Mouse (Mus musculus): ENCODE data around the gene Sec11a. TPM values are rescaled to one million over a fixed set of nuclear protein-coding genes. Genes with fewer than 3 reads are reported as not detected.
A peak's percentile ranks its signal among the peaks of the same experiment; 100 is the strongest.

Gene Sec11a
- 123 and 124 TPM in 2 replicates for polyA plus RNA-seq (2016; fragmentation: Nextera tagmentation; extraction: Ambion mirVana)

GRCm38 (mm10) chr7:80947445-80948350, at the start of gene Sec11a:
Gene Sec11a, minus strand, starts transcription at chr7:80947780.
- Histone ChIP-seq H3K9ac (peak within 1 kb of the TSS; percentile 79), H3K27me3 (replicated peaks) (0 out of 2 replicates have a peak, but pooled peaks cover 10% of the 10 kb centered on the region), H3K4me2 (peak within 1 kb of the TSS; percentile 81), H3K4me1 (peaks cover 36% of the 10 kb centered on the region), H3K9me3 (replicated peaks) (no peaks in the 10 kb centered on the region), H3K4me3 (peak within 1 kb of the TSS; percentile 70), H3K27ac (peak within 1 kb of the TSS; percentile 83), H3K36me3 (peaks cover 16% of the 10 kb centered on the region)
- WGBS (ENCODE audit: insufficient replicate concordance): 2% methylated on average over 44 of the region's 44 CpGs
- ATAC-seq: peak; percentile 100

- Histone ChIP-seq H3K9ac (peak overlapping the region; percentile 99), H3K27ac (peak overlapping the region; percentile 94), H3K9me3 (replicated peaks) (no peaks in the 10 kb centered on the region), H3K4me3 (peak overlapping the region; percentile 97), H3K4me2 (peak overlapping the region; percentile 97), H3K27me3 (replicated peaks) (no peaks in the 10 kb centered on the region), H3K4me1 (peaks cover 76% of the 10 kb centered on the region), H3K36me3 (peaks cover 5% of the 10 kb centered on the region; the same call in 1 of the 2 replicates)
- ATAC-seq: 0 out of 2 replicates have a peak, but pooled peaks have one; percentile 6
- WGBS (ENCODE audit: insufficient replicate concordance): 14% methylated on average over 3 of the region's 3 CpGs
These were observed 47.9 kb upstream of the Sec11a start for GRCm38 (mm10) chr7:80995266-80996146.

- peaks cover 4% of the 10 kb centered on the region; the same call in 1 of the 2 replicates for H3K36me3 ChIP-seq
- no peaks in the 10 kb centered on the region for H3K27me3 ChIP-seq (replicated peaks)
- H3K4me2 ChIP-seq: peak overlapping the region; percentile 97
- H3K4me3 ChIP-seq: peak overlapping the region; percentile 97
- peak overlapping the region; percentile 94 for H3K27ac ChIP-seq
- no peak for ATAC-seq
- no peaks in the 10 kb centered on the region for H3K9me3 ChIP-seq (replicated peaks)
- H3K9ac ChIP-seq: peak overlapping the region; percentile 99
- H3K4me1 ChIP-seq: peaks cover 73% of the 10 kb centered on the region
- 7% methylated on average over 6 of the region's 6 CpGs for WGBS (ENCODE audit: insufficient replicate concordance)
These were observed 47.1 kb upstream of the Sec11a start for GRCm38 (mm10) chr7:80994663-80995005.

GRCm38 (mm10) chr7:80993834-80994662, 46.5 kb upstream of the Sec11a start:
- H3K9ac ChIP-seq: peak overlapping the region; percentile 99
- peaks cover 75% of the 10 kb centered on the region for H3K4me1 ChIP-seq
- WGBS (ENCODE audit: insufficient replicate concordance): under 1% methylated on average over 37 of the region's 58 CpGs
- no peaks in the 10 kb centered on the region for H3K27me3 ChIP-seq (replicated peaks)
- peak; percentile 66 for ATAC-seq
- peak overlapping the region; percentile 94 for H3K27ac ChIP-seq
- peak overlapping the region; percentile 97 for H3K4me2 ChIP-seq
- H3K9me3 ChIP-seq (replicated peaks): no peaks in the 10 kb centered on the region
- peaks cover 4% of the 10 kb centered on the region; the same call in 1 of the 2 replicates for H3K36me3 ChIP-seq
- peak overlapping the region; percentile 97 for H3K4me3 ChIP-seq

- peak; percentile 88 for ATAC-seq
- H3K27me3 ChIP-seq (replicated peaks): no peaks in the 10 kb centered on the region
- under 1% methylated on average over 73 of the region's 102 CpGs for WGBS (ENCODE audit: insufficient replicate concordance)
- H3K9ac ChIP-seq: peak within 1 kb of the TSS; percentile 99
- H3K27ac ChIP-seq: peak within 1 kb of the TSS; percentile 94
- peak within 1 kb of the TSS; percentile 97 for H3K4me3 ChIP-seq
- peak within 1 kb of the TSS; percentile 97 for H3K4me2 ChIP-seq
- H3K4me1 ChIP-seq: peaks cover 77% of the 10 kb centered on the region
- no peaks in the 10 kb centered on the region for H3K9me3 ChIP-seq (replicated peaks)
- peaks cover 4% of the 10 kb centered on the region; the same call in 1 of the 2 replicates for H3K36me3 ChIP-seq
These were observed 45.6 kb upstream of the Sec11a start, which contains the start of gene Zfp592 for GRCm38 (mm10) chr7:80992980-80993833. Gene Zfp592, plus strand, starts transcription at chr7:80993681.

- Histone ChIP-seq H3K36me3 (peaks cover under 1% of the 10 kb centered on the region; the same call in 1 of the 2 replicates), H3K27ac (peak overlapping the region; percentile 94), H3K4me2 (peak overlapping the region; percentile 97), H3K9ac (peak overlapping the region; percentile 99), H3K9me3 (replicated peaks) (no peaks in the 10 kb centered on the region), H3K27me3 (replicated peaks) (no peaks in the 10 kb centered on the region), H3K4me1 (peaks cover 78% of the 10 kb centered on the region), H3K4me3 (peak overlapping the region; percentile 97)
- WGBS (ENCODE audit: insufficient replicate concordance): 1% methylated on average over 12 of the region's 12 CpGs
- ATAC-seq: no peak
These were observed 45.0 kb upstream of the Sec11a start for GRCm38 (mm10) chr7:80992631-80992979.

GRCm38 (mm10) chr7:80992063-80992462, 44.5 kb upstream of the Sec11a start:
- H3K4me2 ChIP-seq: peak overlapping the region; percentile 97
- H3K4me1 ChIP-seq: peaks cover 78% of the 10 kb centered on the region
- peak overlapping the region; percentile 99 for H3K9ac ChIP-seq
- no peak overlapping the region for H3K27ac ChIP-seq
- H3K27me3 ChIP-seq (replicated peaks): no peaks in the 10 kb centered on the region
- H3K4me3 ChIP-seq: peak overlapping the region; percentile 97
- no peaks in the 10 kb centered on the region for H3K36me3 ChIP-seq
- no peaks in the 10 kb centered on the region for H3K9me3 ChIP-seq (replicated peaks)
- WGBS (ENCODE audit: insufficient replicate concordance): 51% methylated on average over 6 of the region's 6 CpGs
- ATAC-seq: no peak

- ATAC-seq: no peak
- Histone ChIP-seq H3K36me3 (no peaks in the 10 kb centered on the region), H3K4me1 (peaks cover 78% of the 10 kb centered on the region), H3K9me3 (replicated peaks) (no peaks in the 10 kb centered on the region), H3K4me3 (no peak overlapping the region), H3K27me3 (replicated peaks) (no peaks in the 10 kb centered on the region), H3K27ac (no peak overlapping the region), H3K9ac (no peak overlapping the region), H3K4me2 (peak overlapping the region; percentile 97)
- WGBS (ENCODE audit: insufficient replicate concordance): 84% methylated on average over 5 of the region's 5 CpGs
These were observed 44.0 kb upstream of the Sec11a start for GRCm38 (mm10) chr7:80991589-80991988.

- Histone ChIP-seq H3K4me2 (no peak overlapping the region), H3K9ac (no peak overlapping the region), H3K4me1 (peaks cover 76% of the 10 kb centered on the region), H3K27ac (no peak overlapping the region), H3K9me3 (replicated peaks) (no peaks in the 10 kb centered on the region), H3K36me3 (no peaks in the 10 kb centered on the region), H3K27me3 (replicated peaks) (no peaks in the 10 kb centered on the region), H3K4me3 (no peak overlapping the region)
- ATAC-seq: no peak
- WGBS (ENCODE audit: insufficient replicate concordance): 62% methylated on average over 6 of the region's 6 CpGs
These were observed 42.7 kb upstream of the Sec11a start for GRCm38 (mm10) chr7:80990276-80990675.

- WGBS (ENCODE audit: insufficient replicate concordance): 25% methylated on average over 4 of the region's 4 CpGs
- no peaks in the 10 kb centered on the region for H3K27me3 ChIP-seq (replicated peaks)
- H3K9ac ChIP-seq: peak overlapping the region; percentile 2; the same call in 1 of the 2 replicates
- 0 out of 2 replicates have a peak overlapping the region, but pooled peaks have one; percentile 13 for H3K4me2 ChIP-seq
- no peaks in the 10 kb centered on the region for H3K9me3 ChIP-seq (replicated peaks)
- H3K36me3 ChIP-seq: no peaks in the 10 kb centered on the region
- peak overlapping the region; percentile 75 for H3K27ac ChIP-seq
- peaks cover 72% of the 10 kb centered on the region for H3K4me1 ChIP-seq
- no peak overlapping the region for H3K4me3 ChIP-seq
- peak; percentile 46; the same call in 1 of the 2 replicates for ATAC-seq
These were observed 40.4 kb upstream of the Sec11a start for GRCm38 (mm10) chr7:80987805-80988625.
